Mouse (Mus musculus): Measurements from ENCODE around the gene Wdfy3. TPM values are rescaled to one million over a fixed set of nuclear protein-coding genes. Genes with fewer than 3 reads are reported as not detected.
A peak's percentile ranks its signal among the peaks of the same experiment; 100 is the strongest.
"Not testable (repeated sequence)": the region's sequence is repeated elsewhere in the genome, so short reads cannot be mapped to it uniquely, and the experiment has no call there.

The Wdfy3 gene
- total RNA-seq, 2 experiments from 2014 or later, result 139 to 145 TPM

DNA sequence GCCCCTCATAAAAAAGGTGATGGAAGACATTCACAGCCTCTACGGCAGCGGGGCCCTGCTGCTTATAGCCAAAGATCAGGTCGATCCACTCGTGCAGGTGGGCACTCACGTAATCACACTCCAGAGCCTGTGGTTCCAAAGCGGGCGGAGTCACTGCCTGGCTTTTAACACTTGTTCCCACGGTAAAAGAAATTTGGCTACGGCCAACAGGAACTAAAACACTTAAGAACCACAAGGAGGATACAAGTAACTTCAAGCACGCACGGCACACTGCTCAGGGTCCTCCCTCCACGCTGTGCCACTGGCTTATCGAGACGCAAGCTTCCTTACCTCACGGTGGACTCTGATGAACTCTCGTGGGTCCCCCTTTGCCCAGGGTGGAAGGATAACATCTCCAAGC, 214.2 kb downstream of the Wdfy3 start:
- Histone ChIP-seq H3K4me3 (no peak overlapping the region), H3K27ac (no peak overlapping the region)
- intact Hi-C loops (cut with DNase I), result no loop called here
- no peak for DNase-seq (ENCODE audit: extremely low spot score in 1 of 2, low spot score in 2 of 2)
- no peak for TF ChIP-seq CTCF (IDR thresholded peaks at IDR 0.05)

DNA sequence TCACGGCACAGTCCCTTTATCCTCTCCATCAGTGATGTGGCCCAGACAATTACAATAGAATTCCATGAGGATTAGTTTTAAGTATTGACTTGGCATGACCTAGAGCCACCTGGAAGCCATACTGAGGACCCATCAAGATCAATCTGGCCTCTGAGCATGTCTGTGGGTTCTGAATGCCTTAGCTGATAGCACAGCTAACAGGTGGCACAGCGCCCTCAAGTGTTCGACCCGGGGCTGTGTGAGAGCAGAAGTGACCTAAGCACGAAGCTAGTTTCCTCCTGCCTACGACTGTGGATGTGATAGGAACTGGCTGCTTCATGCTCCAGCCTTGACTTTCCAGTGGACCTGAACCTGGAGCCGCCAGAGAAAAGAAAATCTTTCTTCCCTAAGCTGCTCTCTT, 215.1 kb downstream of the Wdfy3 start:
- TF ChIP-seq CTCF (IDR thresholded peaks at IDR 0.05), result peak; percentile 33
- no peak for DNase-seq (ENCODE audit: extremely low spot score in 1 of 2, low spot score in 2 of 2)
- H3K27ac ChIP-seq, result no peak overlapping the region
- no peak overlapping the region for H3K4me3 ChIP-seq
- intact Hi-C loops (cut with DNase I), result no loop called here

DNA sequence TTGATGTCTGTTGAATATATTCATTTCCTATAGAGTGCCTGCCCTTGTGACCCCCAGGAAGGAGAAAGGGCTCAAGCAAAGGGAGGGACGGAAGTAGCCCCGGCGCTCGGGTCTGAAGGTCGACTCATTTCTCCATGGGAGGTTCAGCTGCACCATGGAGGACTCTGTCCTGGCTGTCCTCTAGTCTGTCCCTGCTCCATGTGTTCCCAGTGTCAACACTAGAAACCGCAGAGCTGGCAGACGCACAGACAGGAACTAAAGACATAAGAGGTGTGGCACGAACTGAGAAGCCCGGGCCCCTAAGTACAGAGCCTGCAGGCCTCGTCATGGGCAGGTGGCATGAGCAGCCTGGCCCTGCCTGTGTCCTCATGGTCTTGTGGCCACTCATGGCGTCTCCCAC, 215.6 kb downstream of the Wdfy3 start:
- no peak for DNase-seq (ENCODE audit: extremely low spot score in 1 of 2, low spot score in 2 of 2)
- H3K4me3 ChIP-seq, result no peak overlapping the region
- intact Hi-C loops (cut with DNase I), result no loop called here
- H3K27ac ChIP-seq, result no peak overlapping the region
- TF ChIP-seq CTCF (IDR thresholded peaks at IDR 0.05), result no peak

DNA sequence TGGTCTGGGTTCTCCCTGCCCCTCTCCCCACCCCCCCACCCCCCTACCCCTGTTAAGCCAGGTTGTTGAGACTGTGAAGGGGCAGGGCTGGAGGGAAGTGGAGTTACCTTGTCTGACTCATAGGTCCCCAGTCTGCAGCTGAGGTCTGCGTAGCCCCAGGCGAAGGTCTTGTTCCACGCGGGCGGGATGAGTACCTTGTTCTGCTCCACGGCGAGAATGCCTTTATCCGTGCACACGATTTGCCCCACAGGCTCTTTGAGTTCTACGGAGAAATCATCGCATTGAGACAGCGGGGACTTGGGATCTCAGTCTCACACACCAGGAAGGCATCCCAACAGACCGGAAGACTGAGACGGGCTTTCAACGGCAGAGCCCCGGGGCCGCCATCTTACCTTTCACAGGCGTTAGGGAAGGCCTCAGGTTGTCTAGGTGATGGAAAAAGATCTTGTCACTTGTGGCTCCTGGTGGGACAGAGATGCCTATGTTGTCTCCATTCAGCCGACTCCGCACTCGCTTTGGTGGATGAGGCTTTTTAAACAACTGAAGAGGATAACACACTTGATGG, 217.5 kb downstream of the Wdfy3 start:
- DNase-seq (ENCODE audit: extremely low spot score in 1 of 2, low spot score in 2 of 2), result no peak
- Histone ChIP-seq H3K4me3 (no peak overlapping the region), H3K27ac (no peak overlapping the region)
- no peak for TF ChIP-seq CTCF (IDR thresholded peaks at IDR 0.05)
- intact Hi-C loops (cut with DNase I), result no loop called here

DNA sequence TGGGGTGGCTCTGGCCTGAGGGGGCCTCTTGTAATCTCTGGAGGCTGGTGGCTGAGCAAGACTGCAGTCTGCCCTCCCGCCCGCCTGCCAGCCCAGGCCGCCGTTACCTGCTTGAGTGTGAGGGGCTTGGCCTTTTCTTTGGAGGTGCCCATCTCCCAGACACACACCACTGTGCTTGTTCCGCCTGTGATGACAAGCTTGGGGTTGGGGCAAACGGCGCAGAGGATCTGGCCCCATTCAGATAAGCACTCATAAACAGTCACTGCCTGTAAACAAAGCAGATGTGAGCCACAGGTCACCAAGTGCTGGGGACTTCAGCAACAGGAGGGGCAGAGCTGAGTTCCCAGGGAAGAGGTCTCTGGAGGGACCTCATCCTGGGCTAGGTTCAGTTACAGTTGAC, 218.6 kb downstream of the Wdfy3 start:
- H3K4me3 ChIP-seq, result no peak overlapping the region
- H3K27ac ChIP-seq, result no peak overlapping the region
- TF ChIP-seq CTCF (IDR thresholded peaks at IDR 0.05), result no peak
- no peak for DNase-seq (ENCODE audit: extremely low spot score in 1 of 2, low spot score in 2 of 2)
- intact Hi-C loops (cut with DNase I), result no loop called here

DNA sequence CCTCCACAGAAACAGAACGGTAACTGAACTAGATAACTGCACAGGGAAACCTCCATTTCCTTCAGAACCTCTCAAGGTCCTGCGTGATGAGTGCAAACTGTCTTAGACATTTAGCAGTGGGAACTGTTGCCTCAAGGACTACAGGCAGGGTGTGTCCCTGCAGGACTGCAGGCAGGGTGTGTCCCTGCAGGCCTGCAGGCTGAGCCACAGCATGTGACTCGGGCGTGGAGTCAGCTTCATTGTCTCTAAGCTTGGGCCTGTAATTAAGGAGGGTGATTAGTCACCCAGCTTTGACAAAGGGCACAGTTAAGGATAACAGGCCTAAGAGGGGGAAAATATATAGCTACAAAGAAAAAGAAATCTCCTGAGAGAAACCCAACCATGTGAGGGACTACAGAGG, 222.0 kb downstream of the Wdfy3 start:
- no peak for DNase-seq (ENCODE audit: extremely low spot score in 1 of 2, low spot score in 2 of 2)
- Histone ChIP-seq H3K4me3 (no peak overlapping the region), H3K27ac (no peak overlapping the region)
- intact Hi-C loops (cut with DNase I), result no loop called here
- TF ChIP-seq CTCF (IDR thresholded peaks at IDR 0.05), result no peak

DNA sequence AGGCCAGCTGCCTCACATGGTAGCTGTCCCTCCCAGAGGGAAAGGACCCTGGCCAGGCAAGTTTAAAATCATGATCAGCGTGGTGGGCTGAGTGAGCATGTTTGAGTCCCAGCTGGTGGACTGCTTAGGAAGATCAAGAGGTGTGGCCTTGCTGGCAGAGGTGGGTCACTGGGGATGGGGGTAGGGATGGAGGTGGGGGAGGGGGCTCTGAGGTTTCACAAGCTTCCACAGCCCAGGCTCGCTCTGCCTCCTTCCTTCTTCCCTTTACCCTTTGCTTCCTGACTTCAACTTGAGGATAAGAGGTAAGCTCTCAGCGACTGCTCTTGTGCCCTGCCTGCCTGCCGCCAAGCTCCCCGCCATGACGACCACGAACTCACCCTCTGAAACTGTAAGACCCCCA, 222.4 kb downstream of the Wdfy3 start:
- no peak for TF ChIP-seq CTCF (IDR thresholded peaks at IDR 0.05)
- intact Hi-C loops (cut with DNase I), result no loop called here
- DNase-seq (ENCODE audit: extremely low spot score in 1 of 2, low spot score in 2 of 2), result no peak
- Histone ChIP-seq H3K27ac (no peak overlapping the region), H3K4me3 (no peak overlapping the region)

DNA sequence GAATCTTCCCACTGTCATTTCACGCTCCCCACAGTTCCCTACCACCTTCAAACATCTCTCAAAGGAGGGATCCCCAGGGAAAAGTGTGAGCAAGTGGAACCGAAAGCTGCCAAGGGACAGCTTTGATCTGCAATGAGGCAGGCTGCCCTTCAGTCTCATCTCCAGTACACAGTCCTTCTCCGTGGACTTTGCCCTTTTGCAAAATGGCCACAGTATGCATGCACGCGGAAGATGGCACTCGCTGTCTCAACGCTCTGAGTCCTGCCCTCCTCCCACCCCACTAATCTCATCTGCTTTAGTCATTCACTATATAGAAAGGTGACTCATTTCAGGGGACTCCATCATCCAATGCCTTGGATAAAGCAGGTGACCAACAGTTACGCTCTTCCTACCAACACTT, 223.8 kb downstream of the Wdfy3 start:
- intact Hi-C loops (cut with DNase I), result no loop called here
- H3K27ac ChIP-seq, result no peak overlapping the region
- no peak for TF ChIP-seq CTCF (IDR thresholded peaks at IDR 0.05)
- H3K4me3 ChIP-seq, result no peak overlapping the region
- no peak for DNase-seq (ENCODE audit: extremely low spot score in 1 of 2, low spot score in 2 of 2)

DNA sequence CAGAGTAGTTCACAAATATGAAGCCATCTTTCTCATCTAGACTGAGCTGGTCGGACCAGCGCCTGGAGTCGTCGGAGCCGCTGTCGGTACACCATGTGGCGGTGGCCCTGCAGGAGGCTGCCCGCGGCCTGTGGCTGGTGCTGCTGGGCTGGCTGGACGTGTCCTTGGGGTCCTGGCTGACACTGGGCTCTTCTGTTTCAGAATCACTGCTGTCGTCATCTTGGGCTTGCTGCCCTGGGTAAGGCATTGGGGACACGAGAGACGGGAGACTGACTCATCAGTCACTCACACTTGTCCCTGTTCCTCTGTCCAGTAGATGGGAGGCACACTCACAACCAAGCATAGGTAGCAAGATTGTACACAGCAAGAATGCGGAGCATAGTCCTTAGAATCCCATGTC, 224.7 kb downstream of the Wdfy3 start:
- DNase-seq (ENCODE audit: extremely low spot score in 1 of 2, low spot score in 2 of 2), result no peak
- intact Hi-C loops (cut with DNase I), result no loop called here
- TF ChIP-seq CTCF (IDR thresholded peaks at IDR 0.05), result no peak
- Histone ChIP-seq H3K4me3 (no peak overlapping the region), H3K27ac (no peak overlapping the region)

DNA sequence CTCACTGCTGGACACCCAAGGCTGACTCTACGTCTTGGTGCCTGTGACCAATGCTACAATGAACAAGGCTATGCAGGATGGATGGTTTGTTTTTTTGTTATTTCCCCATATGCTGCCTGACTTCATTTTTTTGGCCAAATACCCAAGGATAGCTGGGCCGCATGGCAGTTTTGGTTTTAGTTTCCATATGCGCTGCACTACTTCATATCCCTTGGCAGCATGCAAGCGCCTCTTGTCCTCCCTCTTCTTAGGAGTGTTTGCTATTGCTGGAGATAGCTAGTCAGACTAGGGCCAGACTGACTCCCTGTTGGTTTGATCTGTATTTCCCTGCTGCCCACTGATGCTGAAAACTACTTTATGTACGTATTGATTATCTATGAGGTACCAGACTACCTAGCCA, 229.2 kb downstream of the Wdfy3 start:
- no peak overlapping the region for H3K4me3 ChIP-seq
- no peak overlapping the region for H3K27ac ChIP-seq
- intact Hi-C loops (cut with DNase I), result no loop called here
- TF ChIP-seq CTCF (IDR thresholded peaks at IDR 0.05), result no peak
- DNase-seq (ENCODE audit: extremely low spot score in 1 of 2, low spot score in 2 of 2), result no peak

DNA sequence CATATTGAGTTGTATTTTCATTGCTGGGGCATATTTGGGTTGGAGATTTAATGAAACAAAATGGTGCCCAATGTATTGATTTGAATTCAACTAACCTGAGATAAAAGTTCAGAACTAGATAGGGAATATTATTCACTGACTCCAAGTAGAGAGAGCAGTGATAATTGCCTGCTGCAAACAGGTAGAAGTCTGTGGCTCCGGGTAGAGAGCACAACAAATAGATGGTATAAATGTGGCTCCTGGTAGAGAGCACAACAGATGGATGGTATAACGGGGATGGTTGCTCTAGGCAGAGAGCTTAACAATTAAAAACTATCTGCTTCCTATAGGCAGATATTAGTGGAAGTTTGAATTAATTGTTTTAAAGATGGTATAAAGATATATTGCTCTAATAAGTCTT, 232.1 kb downstream of the Wdfy3 start:
- H3K4me3 ChIP-seq; H3K27ac ChIP-seq; intact Hi-C loops (cut with DNase I); DNase-seq (ENCODE audit: extremely low spot score in 1 of 2, low spot score in 2 of 2): not testable (repeated sequence)

DNA sequence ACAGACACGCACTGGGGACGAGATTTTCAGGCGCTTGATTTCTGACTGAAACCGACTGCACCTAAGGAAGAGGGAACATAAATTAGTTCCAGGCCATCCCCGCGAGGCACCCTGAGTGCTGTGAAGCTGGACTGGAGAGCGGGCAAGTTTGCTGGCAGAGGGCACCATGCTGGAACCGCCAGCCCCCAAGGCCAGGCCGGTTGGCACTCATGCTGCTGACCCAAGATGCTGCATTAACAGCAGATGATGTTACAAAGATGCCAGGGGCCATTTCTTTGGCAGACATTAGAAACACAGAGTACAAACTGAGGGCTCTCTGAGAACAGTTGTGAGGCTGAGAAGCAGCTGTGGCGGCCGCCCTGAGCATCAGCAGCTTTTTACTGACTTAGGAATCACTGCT, 233.5 kb downstream of the Wdfy3 start:
- no peak for DNase-seq (ENCODE audit: extremely low spot score in 1 of 2, low spot score in 2 of 2)
- Histone ChIP-seq H3K4me3 (no peak overlapping the region), H3K27ac (no peak overlapping the region)
- no peak for TF ChIP-seq CTCF (IDR thresholded peaks at IDR 0.05)
- intact Hi-C loops (cut with DNase I), result no loop called here

DNA sequence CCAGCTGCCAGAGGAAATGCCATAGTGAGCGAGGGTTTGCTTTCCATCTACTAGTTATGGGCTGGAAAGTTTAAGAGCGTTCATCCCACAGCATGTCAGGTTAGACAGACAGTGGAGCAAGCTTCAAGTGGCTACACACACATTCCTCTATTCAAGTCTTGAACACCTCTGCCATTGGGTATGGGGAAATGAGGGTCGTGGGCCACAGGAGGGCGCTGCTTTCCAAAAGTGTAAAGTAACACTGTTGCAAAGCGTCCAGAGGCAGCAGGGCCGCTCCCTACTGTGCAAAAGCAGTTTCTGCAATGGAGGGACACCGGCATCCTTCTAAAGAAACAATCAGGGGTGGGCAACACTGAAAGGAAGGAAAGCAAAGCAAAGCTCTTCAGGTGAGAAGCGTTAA, 235.8 kb downstream of the Wdfy3 start:
- peak; percentile 31 for TF ChIP-seq CTCF (IDR thresholded peaks at IDR 0.05)
- no peak overlapping the region for H3K4me3 ChIP-seq
- intact Hi-C loops (cut with DNase I), result no loop called here
- DNase-seq (ENCODE audit: extremely low spot score in 1 of 2, low spot score in 2 of 2), result no peak
- H3K27ac ChIP-seq, result no peak overlapping the region

DNA sequence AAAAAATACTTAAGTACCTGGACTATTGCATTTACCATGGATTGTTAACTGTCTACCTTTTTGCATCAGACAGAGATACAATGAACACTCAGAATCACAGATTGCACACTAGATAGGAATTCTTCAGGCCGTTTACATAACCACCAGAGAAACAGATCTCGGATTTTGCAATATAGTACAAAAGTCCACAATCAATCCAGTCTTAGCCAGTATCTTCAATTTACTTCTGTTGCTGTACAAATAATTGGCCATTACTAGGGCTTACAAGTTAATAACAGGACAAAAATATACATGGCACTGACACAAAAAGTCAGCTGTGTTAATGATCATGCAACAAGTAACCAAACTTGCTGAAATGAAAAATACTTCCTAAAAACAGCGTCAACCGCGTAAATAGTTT, 236.7 kb downstream of the Wdfy3 start:
- Histone ChIP-seq H3K27ac (no peak overlapping the region), H3K4me3 (no peak overlapping the region)
- intact Hi-C loops (cut with DNase I), result no loop called here
- no peak for TF ChIP-seq CTCF (IDR thresholded peaks at IDR 0.05)
- DNase-seq (ENCODE audit: extremely low spot score in 1 of 2, low spot score in 2 of 2), result no peak

All from left cerebral cortex, adult 2 months (tissue).